Mouse (Mus musculus) liver, postnatal 0 days (tissue): ENCODE data around the gene Pacrg.

ENCODE experiments used
- CTCF ChIP-seq: sonication (generic); IDR thresholded peaks from 2 replicates; pipeline ENCODE4 v1.5.1; 2016; ENCODE audit warnings: antibody characterized with exemption, low read depth
- EP300 ChIP-seq: IDR thresholded peaks from 2 replicates; pipeline ENCODE4 v1.6.1; 2016; ENCODE audit warnings: antibody characterized with exemption, low read depth, mild to moderate bottlenecking

DNA sequence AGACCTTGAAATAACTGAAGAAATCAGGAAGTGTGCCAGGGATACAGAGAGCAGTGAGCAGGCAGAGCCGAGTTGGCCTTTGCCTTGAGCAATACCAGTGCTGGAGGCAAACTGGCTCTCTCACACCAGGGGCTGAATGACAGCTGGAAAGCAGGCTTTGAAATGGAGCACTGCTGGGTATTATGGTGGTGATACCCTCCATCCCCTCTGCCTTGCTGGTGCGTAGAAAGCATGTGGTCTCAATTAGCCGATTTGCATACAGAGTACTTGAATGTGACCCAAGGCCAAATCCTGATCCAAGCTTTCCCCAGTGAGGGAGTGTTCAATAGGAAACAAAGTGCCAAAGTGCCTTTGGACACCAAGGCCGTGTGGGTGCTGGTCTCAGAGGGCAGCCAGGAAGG, 431.4 kb downstream of the Pacrg start:
- TF ChIP-seq EP300 (no peak), CTCF (no peak)
